Mouse (Mus musculus) midbrain, embryonic 10.5 days (tissue): ENCODE data around the gene Ssb. TPM values are rescaled to one million over a fixed set of nuclear protein-coding genes. Genes with fewer than 3 reads are reported as not detected.
"Not testable (repeated sequence)": the region's sequence is repeated elsewhere in the genome, so short reads cannot be mapped to it uniquely, and the experiment has no call there.

Experiments used
- DNase-seq: peaks from one replicate; pipeline ENCODE4 v3.0.0-alpha.2; 2017; ENCODE audit warnings: low spot score
- H3K27ac ChIP-seq: fragments of 300-500 bp; sonication (generic); replicated peaks from 2 replicates; pipeline ENCODE4 v1.5.1; 2016; ENCODE audit warnings: mild to moderate bottlenecking
- H3K27me3 ChIP-seq: fragments of 300-500 bp; sonication (generic); 2 replicates; pipeline ENCODE4 v1.6.1; 2016; ENCODE audit warnings: low read depth, mild to moderate bottlenecking; ENCODE audit not compliant: poor library complexity, severe bottlenecking
- H3K36me3 ChIP-seq: fragments of 300-500 bp; sonication (generic); 2 replicates; pipeline ENCODE4 v1.6.1; 2016; ENCODE audit warnings: mild to moderate bottlenecking, moderate library complexity
- H3K4me1 ChIP-seq: fragments of 300-500 bp; sonication (generic); 2 replicates; pipeline ENCODE4 v1.6.1; 2016
- H3K4me3 ChIP-seq: fragments of 300-500 bp; sonication (generic); 2 replicates; pipeline ENCODE4 v1.5.1; 2016; ENCODE audit warnings: mild to moderate bottlenecking, moderate library complexity
- H3K9me3 ChIP-seq: fragments of 300-500 bp; sonication (generic); replicated peaks from 2 replicates; pipeline ENCODE4 v1.6.1; 2016; ENCODE audit warnings: mild to moderate bottlenecking
- WGBS: fragments of 180-500 bp; shearing (Covaris S2); methylation state at CpG from one replicate; pipeline ENCODE4 v1.1.7; 2016; 5-methylcytosine and 5-hydroxymethylcytosine counted together
- polyA plus RNA-seq: library from polyadenylated mRNA; unstranded; fragments of >200 nt; fragmentation: Nextera tagmentation; extraction: Ambion mirVana; gene quantifications from 2 replicates; pipeline ENCODE4 v1.2.1, GENCODE M21; 2016

Ssb gene
- polyA plus RNA-seq, 1 experiment from 2014 or later = 383 TPM

DNA sequence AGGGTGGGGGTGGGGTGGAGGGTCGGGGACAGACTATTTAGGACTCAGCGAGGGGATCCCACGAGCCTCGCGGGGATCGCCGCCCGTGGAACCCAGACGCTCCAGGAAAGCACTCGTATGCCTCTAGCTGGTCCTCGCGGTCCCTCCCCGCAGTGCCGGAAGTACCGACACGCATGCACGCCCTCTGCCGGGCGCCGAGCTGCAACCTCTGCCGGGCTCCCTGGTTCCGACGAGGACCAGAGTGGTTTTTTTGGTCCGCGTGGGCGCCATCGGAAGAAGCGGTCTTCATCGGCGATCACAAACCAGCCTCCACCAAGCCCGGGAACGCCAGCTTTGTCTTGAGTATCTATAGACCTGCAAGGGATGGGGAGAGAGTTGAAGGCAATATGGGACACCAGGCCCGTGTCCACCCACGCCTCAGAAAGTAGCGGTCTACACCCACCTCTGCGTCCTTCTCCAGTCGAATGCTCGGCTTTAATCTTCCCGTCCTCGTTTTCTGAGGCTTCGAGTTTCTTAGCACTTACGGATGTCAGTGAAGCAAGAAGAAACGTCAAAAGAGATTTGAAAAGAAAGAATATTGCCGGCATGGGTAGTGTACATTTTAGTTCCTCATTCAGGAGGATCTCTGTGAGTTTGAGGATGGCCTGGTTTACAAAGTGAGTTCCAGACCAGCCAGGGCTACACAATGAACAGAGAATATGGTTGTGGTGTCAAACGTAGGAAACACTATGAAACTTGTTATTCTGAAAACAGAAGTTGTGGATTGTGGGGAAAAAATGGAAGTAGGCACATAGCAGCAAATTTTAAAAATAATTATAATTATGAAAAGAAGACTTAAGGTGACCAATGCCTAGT, 24.3 kb downstream of the Ssb start, which contains the start of gene Mettl5:
TSS of gene Mettl5 (minus strand) at position 165 of the 855 bp plus-strand sequence.
- WGBS = 3% methylated on average over 45 of the region's 45 CpGs
- no peaks in the 10 kb centered on the region for H3K9me3 ChIP-seq
- peaks cover 18% of the 10 kb centered on the region for H3K4me1 ChIP-seq
- peak within 1 kb of the TSS; percentile 90 for H3K27ac ChIP-seq
- peak within 1 kb of the TSS; percentile 78 for H3K4me3 ChIP-seq
- peaks cover 3% of the 10 kb centered on the region; the same call in 1 of the 2 replicates for H3K36me3 ChIP-seq
- DNase-seq = peak; percentile 88
- no peaks in the 10 kb centered on the region for H3K27me3 ChIP-seq

DNA sequence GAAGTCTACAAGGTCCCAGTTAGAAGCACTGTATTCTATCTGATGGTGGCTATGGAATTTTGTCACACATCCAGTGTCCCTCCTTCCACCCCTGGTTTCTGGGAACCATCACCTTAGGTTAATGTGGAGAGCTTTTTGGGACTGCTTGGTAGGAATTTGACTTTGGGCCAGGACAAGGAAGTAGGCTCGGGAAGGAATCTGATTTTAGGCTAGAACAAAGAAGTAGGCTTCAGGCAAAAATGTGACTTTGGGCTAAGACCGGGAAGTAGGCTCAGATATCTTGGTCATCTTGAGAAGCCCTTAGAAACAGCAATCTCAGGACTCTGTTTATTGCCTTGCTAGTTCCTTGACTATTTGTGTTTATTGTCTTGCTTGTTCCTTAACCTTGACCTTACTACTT, 27.6 kb downstream of the Ssb start:
- H3K4me3 ChIP-seq = no peak overlapping the region
- no peak for DNase-seq
- WGBS = 83% methylated on average over 2 of the region's 2 CpGs
- H3K9me3 ChIP-seq = no peaks in the 10 kb centered on the region
- H3K36me3 ChIP-seq = no peaks in the 10 kb centered on the region
- no peak overlapping the region for H3K27ac ChIP-seq
- H3K4me1 ChIP-seq = peaks cover 18% of the 10 kb centered on the region
- H3K27me3 ChIP-seq = no peaks in the 10 kb centered on the region

DNA sequence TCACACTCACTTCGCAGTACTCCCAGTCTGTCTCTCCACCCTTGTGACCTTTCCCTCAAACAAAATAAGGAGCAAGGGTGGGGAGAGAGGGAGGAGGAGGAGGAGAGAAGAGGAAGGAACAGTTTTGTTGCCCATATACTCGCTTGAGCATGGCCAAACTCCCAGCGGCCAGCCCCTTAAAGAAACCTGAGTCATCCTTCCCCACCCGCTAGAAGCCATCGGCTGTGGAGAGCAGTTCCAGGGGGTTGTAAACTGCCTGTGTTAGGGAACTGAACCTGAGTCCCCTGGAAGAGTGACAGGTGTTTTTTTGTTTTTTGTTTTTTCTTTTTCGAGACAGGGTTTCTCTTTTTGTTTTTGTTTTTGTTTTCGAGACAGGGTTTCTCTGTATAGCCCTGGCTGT, 29.5 kb downstream of the Ssb start:
- WGBS = 64% methylated on average over 7 of the region's 7 CpGs
- no peak overlapping the region for H3K4me3 ChIP-seq
- no peaks in the 10 kb centered on the region for H3K9me3 ChIP-seq
- H3K36me3 ChIP-seq = no peaks in the 10 kb centered on the region
- DNase-seq = no peak
- H3K27ac ChIP-seq = no peak overlapping the region
- peaks cover 2% of the 10 kb centered on the region; the same call in 1 of the 2 replicates for H3K4me1 ChIP-seq
- no peaks in the 10 kb centered on the region for H3K27me3 ChIP-seq

DNA sequence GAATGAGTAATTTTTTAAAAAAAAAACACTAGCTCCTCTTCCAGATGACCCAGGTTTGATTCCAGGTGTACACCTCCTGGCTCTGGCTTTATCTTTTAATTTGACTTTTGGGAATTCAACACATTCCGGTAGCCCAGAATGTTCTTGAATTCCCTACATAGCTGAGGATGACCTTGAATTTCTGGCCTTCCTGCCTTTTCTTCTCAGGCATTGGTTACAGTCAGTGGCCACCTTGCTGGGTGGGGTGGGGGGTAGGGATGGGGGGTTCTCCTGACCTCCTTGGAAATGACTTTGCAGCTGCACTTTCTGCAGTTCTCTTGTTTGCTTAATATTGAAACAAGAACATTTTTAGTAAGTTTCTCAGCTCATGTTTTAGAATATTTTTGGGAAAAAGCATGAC, 31.8 kb downstream of the Ssb start:
- no peak for DNase-seq
- no peaks in the 10 kb centered on the region for H3K36me3 ChIP-seq
- H3K9me3 ChIP-seq = no peaks in the 10 kb centered on the region
- H3K4me1 ChIP-seq = peaks cover 2% of the 10 kb centered on the region
- H3K27ac ChIP-seq = no peak overlapping the region
- WGBS = 97% methylated on average over 1 of the region's 1 CpGs
- H3K27me3 ChIP-seq = no peaks in the 10 kb centered on the region
- H3K4me3 ChIP-seq = no peak overlapping the region

DNA sequence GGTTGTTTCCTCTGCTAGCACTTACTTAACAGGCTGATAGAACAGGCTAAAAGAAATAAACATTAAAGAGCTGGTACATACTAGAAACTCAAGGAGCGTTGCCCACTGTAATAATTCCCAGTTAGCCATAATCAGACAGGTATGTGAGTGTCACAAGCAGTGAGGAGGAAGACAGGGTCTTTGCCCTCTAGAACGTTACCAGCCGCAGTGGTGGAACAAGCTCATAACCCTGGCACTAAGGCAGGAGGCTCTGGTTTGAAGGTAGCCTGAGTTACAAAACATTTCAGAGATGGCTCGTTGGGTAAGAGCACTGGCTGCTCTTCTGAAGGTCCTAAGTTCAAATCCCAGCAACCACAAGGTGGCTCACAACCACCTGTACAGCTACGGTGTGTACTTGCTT, 32.5 kb downstream of the Ssb start:
- Histone ChIP-seq H3K27me3 (no peaks in the 10 kb centered on the region), H3K27ac (no peak overlapping the region), H3K4me3 (no peak overlapping the region), H3K9me3 (no peaks in the 10 kb centered on the region), H3K36me3 (no peaks in the 10 kb centered on the region), H3K4me1 (peaks cover 9% of the 10 kb centered on the region)
- WGBS = 89% methylated on average over 5 of the region's 5 CpGs
- no peak for DNase-seq

DNA sequence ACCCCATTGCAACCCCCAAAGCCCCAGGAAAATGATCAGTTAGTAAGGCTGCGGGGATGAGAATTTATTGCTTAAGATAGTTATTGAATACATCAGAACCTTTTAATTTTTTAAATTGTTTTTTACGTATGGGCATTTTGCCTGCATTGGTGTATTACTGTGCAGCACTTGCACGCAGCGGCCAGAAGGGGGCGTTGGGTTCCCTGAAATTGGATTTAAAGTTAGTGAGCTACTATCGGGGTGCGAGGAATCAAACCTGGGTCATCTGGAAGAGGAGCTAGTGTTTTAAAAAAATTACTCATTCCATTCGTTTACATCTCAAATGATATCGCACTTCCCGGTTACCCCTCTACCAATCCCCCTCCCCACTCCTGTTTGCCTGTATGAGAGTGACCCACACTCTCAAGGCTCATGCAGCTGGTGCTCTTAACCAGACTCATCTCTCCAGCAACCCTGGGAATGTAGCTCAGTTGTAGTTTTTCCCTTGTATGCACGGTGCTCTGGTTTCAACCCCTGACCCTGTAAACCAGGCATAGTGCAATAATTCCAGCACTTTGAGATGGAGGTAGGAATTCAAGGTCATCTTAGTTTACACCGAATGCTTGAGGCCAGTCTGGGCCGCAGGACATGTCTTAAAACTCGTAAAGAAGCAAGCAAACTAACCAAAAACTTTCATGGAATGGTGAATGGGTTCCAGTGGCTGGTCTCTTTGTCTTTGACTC, 34.3 kb downstream of the Ssb start:
- no peak overlapping the region for H3K27ac ChIP-seq
- H3K36me3 ChIP-seq = peaks cover 5% of the 10 kb centered on the region; the same call in 1 of the 2 replicates
- WGBS = 57% methylated on average over 14 of the region's 14 CpGs
- peaks cover 20% of the 10 kb centered on the region for H3K4me1 ChIP-seq
- H3K4me3 ChIP-seq = no peak overlapping the region
- H3K9me3 ChIP-seq = no peaks in the 10 kb centered on the region
- no peaks in the 10 kb centered on the region for H3K27me3 ChIP-seq
- DNase-seq = no peak

DNA sequence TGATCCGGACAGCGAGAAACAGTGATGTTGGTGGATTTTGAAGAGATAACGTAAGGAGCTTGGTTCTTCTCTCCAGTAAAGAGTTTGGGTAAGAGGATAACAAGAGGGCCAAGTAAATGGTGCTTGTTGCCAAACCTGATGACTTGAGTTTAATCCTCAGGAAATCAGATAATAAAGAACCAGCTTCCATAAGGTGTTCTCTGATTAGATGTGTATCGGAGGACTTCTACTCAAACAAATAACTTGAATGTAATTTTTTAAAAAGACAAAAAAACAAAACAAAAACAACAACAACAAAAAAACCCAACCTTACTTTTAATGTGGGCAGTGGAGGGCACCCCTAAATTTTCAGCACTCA, 34.8 kb downstream of the Ssb start:
- H3K9me3 ChIP-seq = no peaks in the 10 kb centered on the region
- H3K27me3 ChIP-seq = no peaks in the 10 kb centered on the region
- H3K4me1 ChIP-seq = peaks cover 20% of the 10 kb centered on the region
- no peak overlapping the region for H3K4me3 ChIP-seq
- no peak for DNase-seq
- peaks cover 10% of the 10 kb centered on the region for H3K36me3 ChIP-seq
- H3K27ac ChIP-seq = no peak overlapping the region
- WGBS = 91% methylated on average over 4 of the region's 4 CpGs

DNA sequence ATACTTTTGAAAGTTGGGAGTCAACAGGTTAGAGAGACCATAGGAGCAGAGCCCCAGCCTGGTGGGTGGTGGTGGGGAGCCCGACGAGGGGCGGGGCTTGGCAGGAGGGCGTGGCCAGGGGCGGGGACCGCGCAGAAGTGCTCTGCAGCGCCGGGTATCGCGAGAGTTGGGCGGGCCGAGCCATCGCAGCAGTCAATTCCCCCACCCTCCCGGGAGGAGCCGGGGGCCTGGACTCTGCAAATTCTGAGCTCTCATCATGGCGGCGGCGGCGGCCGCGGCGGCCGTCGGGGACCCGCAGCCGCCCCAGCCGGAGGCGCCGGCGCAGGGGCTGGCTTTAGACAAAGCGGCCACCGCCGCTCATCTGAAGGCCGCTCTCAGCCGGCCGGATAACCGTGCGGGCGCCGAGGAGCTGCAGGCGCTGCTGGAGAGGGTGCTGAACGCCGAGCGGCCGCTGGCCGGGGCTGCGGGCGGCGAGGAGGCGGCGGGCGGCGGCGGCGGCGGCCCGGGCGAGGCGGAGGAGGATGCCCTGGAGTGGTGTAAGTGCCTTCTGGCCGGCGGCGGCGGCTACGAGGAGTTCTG, 35.8 kb downstream of the Ssb start, which contains the start of gene Ubr3:
TSS of gene Ubr3 (plus strand) at position 208 of the 579 bp plus-strand sequence.
- WGBS = under 1% methylated on average over 65 of the region's 65 CpGs
- peaks cover 20% of the 10 kb centered on the region for H3K4me1 ChIP-seq
- H3K27ac ChIP-seq = peak within 1 kb of the TSS; percentile 97
- DNase-seq = peak; percentile 97
- peaks cover 19% of the 10 kb centered on the region for H3K36me3 ChIP-seq
- H3K4me3 ChIP-seq = peak within 1 kb of the TSS; percentile 98
- H3K9me3 ChIP-seq = no peaks in the 10 kb centered on the region
- H3K27me3 ChIP-seq = no peaks in the 10 kb centered on the region

DNA sequence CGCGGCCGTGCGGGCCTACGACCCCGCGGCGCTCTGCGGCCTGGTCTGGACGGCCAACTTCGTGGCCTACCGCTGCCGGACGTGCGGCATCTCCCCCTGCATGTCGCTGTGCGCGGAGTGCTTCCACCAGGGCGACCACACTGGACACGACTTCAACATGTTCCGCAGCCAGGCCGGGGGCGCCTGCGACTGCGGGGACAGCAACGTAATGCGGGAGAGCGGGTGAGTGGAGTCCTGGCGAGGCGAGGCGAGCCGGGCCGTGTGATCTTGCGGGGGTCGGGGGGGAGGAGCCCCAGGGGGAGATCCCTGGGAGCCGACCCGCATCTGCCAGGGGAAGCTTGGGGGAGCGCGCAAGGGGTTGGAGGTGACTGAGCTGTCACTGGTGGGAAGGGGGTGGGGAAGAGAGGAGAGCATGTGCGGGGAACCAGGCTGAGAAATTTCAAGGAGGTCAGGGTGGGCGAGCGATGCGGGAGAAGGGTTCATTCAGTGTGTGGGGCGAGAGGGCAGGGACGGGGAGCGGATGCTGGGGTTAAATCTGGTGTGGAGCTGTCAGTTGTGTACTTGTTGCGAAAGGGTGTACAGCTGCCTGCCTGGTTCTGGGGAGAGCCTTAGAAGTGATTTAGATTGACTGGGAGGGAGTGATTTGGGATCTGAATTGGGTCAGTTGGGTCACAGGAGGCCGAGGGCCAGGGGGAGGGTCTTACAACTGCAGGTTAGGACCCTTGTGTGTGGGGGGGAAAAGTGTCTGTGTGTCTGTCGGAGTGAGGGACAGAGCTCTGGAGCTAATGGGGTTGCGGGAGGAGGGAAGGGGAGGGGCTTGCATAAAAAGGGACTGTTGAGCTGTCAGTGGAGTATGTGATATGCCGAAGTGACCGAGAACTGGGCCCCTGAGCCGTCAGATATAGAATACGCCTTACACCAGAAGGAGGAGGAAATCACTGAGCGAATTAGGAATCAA, 36.5 kb downstream of the Ssb start:
- 1% methylated on average over 55 of the region's 55 CpGs for WGBS
- H3K36me3 ChIP-seq = peaks cover 20% of the 10 kb centered on the region
- H3K27me3 ChIP-seq = no peaks in the 10 kb centered on the region
- peak overlapping the region; percentile 97 for H3K27ac ChIP-seq
- no peaks in the 10 kb centered on the region for H3K9me3 ChIP-seq
- H3K4me3 ChIP-seq = peak overlapping the region; percentile 98
- peaks cover 20% of the 10 kb centered on the region for H3K4me1 ChIP-seq
- peak; percentile 66 for DNase-seq

DNA sequence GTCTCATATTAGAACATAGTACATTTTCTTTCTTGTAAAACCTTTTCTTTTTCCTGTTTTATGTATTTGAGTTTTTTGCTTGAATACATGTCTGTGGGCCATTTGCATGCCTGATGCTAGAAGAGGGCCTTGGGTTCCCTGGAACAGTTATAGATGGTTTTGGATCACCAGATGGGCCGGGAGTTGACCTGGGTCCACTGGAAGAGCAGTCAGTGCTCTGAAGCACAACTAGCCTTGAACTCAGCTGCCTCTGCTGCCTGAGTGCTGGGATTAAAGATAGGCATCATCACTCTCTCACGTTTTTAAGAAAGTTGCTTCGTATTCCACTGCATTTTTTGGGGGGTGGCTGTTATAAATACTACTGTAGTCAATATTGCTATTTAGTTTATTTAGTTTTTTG, 42.2 kb downstream of the Ssb start:
- WGBS = 94% methylated on average over 3 of the region's 3 CpGs
- no peaks in the 10 kb centered on the region for H3K27me3 ChIP-seq
- H3K9me3 ChIP-seq = no peaks in the 10 kb centered on the region; the same call in 1 of the 2 replicates
- H3K4me1 ChIP-seq = peaks cover 14% of the 10 kb centered on the region
- peaks cover 33% of the 10 kb centered on the region for H3K36me3 ChIP-seq
- DNase-seq = no peak
- H3K4me3 ChIP-seq = no peak overlapping the region
- H3K27ac ChIP-seq = no peak overlapping the region

DNA sequence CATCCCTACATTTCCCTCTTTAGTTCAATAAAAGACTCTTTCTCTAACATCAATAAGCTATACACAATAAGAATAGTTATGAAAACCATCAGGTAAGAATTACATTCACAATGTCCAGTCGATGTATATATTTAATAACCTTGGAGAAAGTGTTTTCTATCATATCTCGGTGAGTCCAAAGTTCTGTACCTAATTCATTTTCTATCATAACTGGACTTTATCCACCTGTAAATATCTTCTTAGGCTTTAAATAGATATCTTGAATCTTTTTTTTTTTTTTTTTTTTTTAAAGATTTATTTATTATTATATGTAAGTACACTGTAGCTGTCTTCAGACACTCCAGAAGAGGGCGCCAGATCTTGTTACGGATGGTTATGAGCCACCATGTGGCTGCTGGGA, 46.0 kb downstream of the Ssb start:
- peaks cover 22% of the 10 kb centered on the region for H3K36me3 ChIP-seq
- H3K4me3 ChIP-seq, DNase-seq, H3K4me1 ChIP-seq, H3K27ac ChIP-seq, H3K9me3 ChIP-seq, H3K27me3 ChIP-seq: not testable (repeated sequence)
- WGBS = 91% methylated on average over 4 of the region's 4 CpGs

DNA sequence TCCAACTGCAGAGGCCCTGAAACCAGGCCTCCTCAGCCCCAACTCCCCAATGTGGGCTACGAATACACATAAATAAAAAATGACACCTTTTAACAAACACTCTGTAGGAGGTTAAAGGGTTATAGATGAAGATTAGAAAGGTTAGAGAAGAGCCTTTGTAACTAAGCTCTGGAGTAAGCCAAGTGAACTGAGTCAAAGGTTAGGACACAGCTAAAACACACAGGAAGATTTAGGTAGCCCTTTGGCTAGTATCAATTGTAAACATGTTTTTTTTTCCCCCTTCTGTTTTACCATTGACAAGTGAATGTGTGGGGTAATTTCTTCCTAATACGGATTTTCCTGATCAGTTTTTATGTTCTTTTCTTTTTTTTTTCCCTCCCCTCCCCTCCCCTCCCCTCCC, 51.4 kb downstream of the Ssb start:
- Histone ChIP-seq H3K9me3 (no peaks in the 10 kb centered on the region; the same call in 1 of the 2 replicates), H3K27me3 (no peaks in the 10 kb centered on the region), H3K27ac (no peak overlapping the region), H3K36me3 (peaks cover 35% of the 10 kb centered on the region), H3K4me1 (peaks cover 6% of the 10 kb centered on the region; the same call in 1 of the 2 replicates), H3K4me3 (no peak overlapping the region)
- 50% methylated on average over 2 of the region's 2 CpGs for WGBS
- DNase-seq = no peak
